Mouse (Mus musculus) CD4-positive, CD25-positive, alpha-beta regulatory T cell (primary cell): Measurements from ENCODE around the gene Nkg7. TPM values are rescaled to one million over a fixed set of nuclear protein-coding genes. Genes with fewer than 3 reads are reported as not detected.

Source experiments
- polyA plus RNA-seq: library from polyadenylated mRNA; unstranded; fragments of 100-300 nt; shearing (Covaris generic); gene quantifications from one replicate; pipeline ENCODE4 v1.2.1, GENCODE M21; 2017

Gene Nkg7
- 86.9 TPM for polyA plus RNA-seq

GRCm38 (mm10) chr7:43436341-43437255, at the start of gene Nkg7:
TSS of gene Nkg7 (plus strand) at chr7:43437073.

GRCm38 (mm10) chr7:43408131-43408553, 28.7 kb upstream of the Nkg7 start, which contains the start of gene Siglecg:
TSS of gene Siglecg (plus strand) at chr7:43408204.

GRCm38 (mm10) chr7:43427406-43427805, 9.5 kb upstream of the Nkg7 start, which contains the start of gene Lim2:
TSS of gene Lim2 (plus strand) at chr7:43427670.

GRCm38 (mm10) chr7:43440482-43440881, 3.6 kb downstream of the Nkg7 start, which contains the start of gene Cldnd2:
TSS of gene Cldnd2 (plus strand) at chr7:43440782.

GRCm38 (mm10) chr7:43443917-43444293, 7.0 kb downstream of the Nkg7 start, which contains the start of the genes Etfb and Gm45233:
TSS of gene Etfb (plus strand) at chr7:43444083.
TSS of gene Gm45233 (plus strand) at chr7:43444128.

GRCm38 (mm10) chr7:43462851-43463250, 26.0 kb downstream of the Nkg7 start, which contains the start of gene Vsig10l:
TSS of gene Vsig10l (plus strand) at chr7:43463151.

Other genes starting within 250 kb of the Nkg7 start
- gene Zfp715, start 123.8 kb upstream of the Nkg7 start, polyA plus RNA-seq: 18.1 TPM
- gene Siglecf, start 85.7 kb upstream of the Nkg7 start, polyA plus RNA-seq: not detected
- gene Siglecg, start 28.9 kb upstream of the Nkg7 start, polyA plus RNA-seq: 0.78 TPM
- not detected for gene Lim2, start 9.4 kb upstream of the Nkg7 start, polyA plus RNA-seq
- not detected for gene Cldnd2, start 3.7 kb downstream of the Nkg7 start, polyA plus RNA-seq
- 121 TPM for gene Etfb, start 7.0 kb downstream of the Nkg7 start, polyA plus RNA-seq
- not detected for gene Gm45233, start 7.1 kb downstream of the Nkg7 start, polyA plus RNA-seq
- gene Vsig10l, start 26.1 kb downstream of the Nkg7 start, polyA plus RNA-seq: 4.1 TPM
- 0.16 TPM for gene Iglon5, start 53.0 kb downstream of the Nkg7 start, polyA plus RNA-seq
- gene 4931406B18Rik, start 68.9 kb downstream of the Nkg7 start, polyA plus RNA-seq: not detected
- not detected for gene Cd33, start 107.4 kb downstream of the Nkg7 start, polyA plus RNA-seq
- gene Zfp658, start 125.2 kb downstream of the Nkg7 start, polyA plus RNA-seq: 5.6 TPM
- 8.7 TPM for gene Zfp719, start 142.5 kb downstream of the Nkg7 start, polyA plus RNA-seq
- gene Zfp819, start 170.1 kb downstream of the Nkg7 start, polyA plus RNA-seq: not detected
- 0.08 TPM for gene Ceacam18, start 197.6 kb downstream of the Nkg7 start, polyA plus RNA-seq
- gene Siglece, start 223.1 kb downstream of the Nkg7 start, polyA plus RNA-seq: 0.60 TPM
- gene Ctu1, start 234.9 kb downstream of the Nkg7 start, polyA plus RNA-seq: 14.0 TPM